Mouse (Mus musculus) testis, adult 2 months (tissue): ENCODE data around the gene Rsph3a. TPM values are rescaled to one million over a fixed set of nuclear protein-coding genes. Genes with fewer than 3 reads are reported as not detected.
A peak's percentile ranks its signal among the peaks of the same experiment; 100 is the strongest.
"Not testable (repeated sequence)": the region's sequence is repeated elsewhere in the genome, so short reads cannot be mapped to it uniquely, and the experiment has no call there.

Experiments
- H3K27ac ChIP-seq: fragments of 200-500 bp; 2 replicates; pipeline ENCODE4 v1.5.1; 2012; ENCODE audit warnings: low read depth, low read length; ENCODE audit not compliant: control insufficient read depth, insufficient read depth
- H3K27me3 ChIP-seq: fragments of 200-500 bp; 2 replicates; pipeline ENCODE4 v1.6.1; 2012; ENCODE audit warnings: mild to moderate bottlenecking, low read length, moderate library complexity; ENCODE audit not compliant: control insufficient read depth, insufficient read depth
- H3K36me3 ChIP-seq: fragments of 200-500 bp; 2 replicates; pipeline ENCODE4 v1.6.1; 2012; ENCODE audit warnings: mild to moderate bottlenecking, low read length; ENCODE audit not compliant: control insufficient read depth, insufficient read depth
- H3K4me1 ChIP-seq: fragments of 200-500 bp; 2 replicates; pipeline ENCODE4 v1.6.1; 2012; ENCODE audit warnings: low read length; ENCODE audit not compliant: control insufficient read depth, insufficient read depth
- H3K4me3 ChIP-seq: fragments of 200-500 bp; 2 replicates; pipeline ENCODE4 v1.5.1; 2012; ENCODE audit warnings: low read depth, mild to moderate bottlenecking, low read length, moderate library complexity, mixed read lengths; ENCODE audit not compliant: control insufficient read depth
- CTCF ChIP-seq: fragments of 200-500 bp; IDR thresholded peaks from 2 replicates; pipeline ENCODE4 v1.5.1; 2012; ENCODE audit warnings: low read depth, mild to moderate bottlenecking, inconsistent platforms, low read length, moderate library complexity; ENCODE audit not compliant: control insufficient read depth, insufficient read depth, insufficient replicate concordance
- POLR2A ChIP-seq: fragments of 200-500 bp; IDR thresholded peaks from 2 replicates; pipeline ENCODE4 v1.6.1; 2012; ENCODE audit warnings: low read depth, mild to moderate bottlenecking, inconsistent platforms, low read length, moderate library complexity; ENCODE audit not compliant: control insufficient read depth
- polyA plus RNA-seq: library from polyadenylated mRNA; depleted of rRNA; stranded (reverse); fragments of >200 nt; gene quantifications from 2 replicates; pipeline ENCODE4 v1.2.3, GENCODE M21; 2012

The Rsph3a gene
- polyA plus RNA-seq, 1 experiment: 702 TPM

DNA sequence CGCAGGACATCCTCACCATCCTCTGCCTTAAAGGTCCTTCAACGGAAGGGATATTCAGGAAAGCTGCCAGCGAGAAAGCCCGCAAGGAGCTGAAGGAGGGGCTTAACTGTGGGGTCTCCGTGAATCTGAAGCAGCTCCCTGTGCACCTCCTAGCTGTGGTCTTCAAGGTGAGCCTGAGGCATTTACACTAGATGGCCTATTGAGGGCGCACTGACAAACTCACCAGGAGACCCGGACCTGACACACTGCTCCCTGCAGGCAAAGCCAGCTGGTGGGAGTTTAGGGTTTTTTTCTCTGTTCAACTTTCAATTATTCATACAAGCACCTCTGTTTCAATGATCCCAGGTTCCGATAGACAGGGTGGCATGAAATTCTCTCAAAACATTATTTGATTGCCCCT is 16.1 kb upstream of the Rsph3a start:
- no peaks in the 10 kb centered on the region for H3K27me3 ChIP-seq
- no peak overlapping the region; the same call in 1 of the 2 replicates for H3K4me3 ChIP-seq
- no peak overlapping the region for H3K27ac ChIP-seq
- peaks cover 6% of the 10 kb centered on the region for H3K4me1 ChIP-seq
- H3K36me3 ChIP-seq: no peaks in the 10 kb centered on the region
- TF ChIP-seq CTCF (peak; percentile 57; the same call in 1 of the 2 replicates), POLR2A (no peak)

DNA sequence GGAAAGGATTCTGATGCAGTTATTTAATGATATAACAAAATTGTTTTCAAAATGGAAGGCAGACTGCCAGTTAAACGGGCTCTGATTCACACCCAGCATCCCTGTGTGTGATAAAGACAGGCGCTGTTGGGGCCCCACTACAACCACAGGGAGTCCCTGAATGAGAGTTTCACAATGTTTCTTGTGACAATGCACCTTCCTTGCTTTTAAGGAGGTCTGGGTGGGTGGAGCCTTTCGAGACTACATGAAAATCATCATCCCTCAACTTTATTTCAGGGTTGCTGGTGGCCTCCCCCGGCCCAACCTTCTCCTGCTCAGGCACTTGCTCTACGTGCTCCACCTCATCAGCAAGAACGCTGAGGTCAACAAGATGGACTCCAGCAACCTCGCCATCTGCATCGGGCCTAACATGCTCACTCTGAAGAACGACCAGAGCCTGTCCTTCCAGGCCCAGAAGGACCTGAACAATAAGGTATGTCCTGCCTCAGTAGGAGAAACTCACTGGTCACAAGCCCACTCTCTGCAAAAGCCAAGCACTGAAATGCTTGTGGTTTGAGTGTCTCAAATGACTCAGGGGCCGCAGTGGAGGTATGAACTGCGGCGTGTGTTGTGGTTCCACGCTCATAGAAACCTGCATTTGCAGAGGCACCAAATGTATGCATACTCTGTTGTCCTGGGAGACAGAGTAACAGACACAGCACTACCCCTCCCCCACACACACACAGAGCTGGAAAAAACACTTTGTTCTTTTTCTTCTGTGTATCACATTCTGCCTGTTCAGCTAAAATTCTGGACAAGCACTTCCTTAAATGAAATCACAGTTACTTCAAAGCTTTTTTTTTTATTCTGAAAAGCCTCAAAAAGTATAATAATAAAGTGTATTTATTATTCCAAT is 14.1 kb upstream of the Rsph3a start:
- no peak overlapping the region for H3K4me3 ChIP-seq
- TF ChIP-seq CTCF (no peak), POLR2A (no peak)
- H3K27me3 ChIP-seq: no peaks in the 10 kb centered on the region
- no peaks in the 10 kb centered on the region for H3K36me3 ChIP-seq
- peaks cover 6% of the 10 kb centered on the region for H3K4me1 ChIP-seq
- H3K27ac ChIP-seq: no peak overlapping the region

DNA sequence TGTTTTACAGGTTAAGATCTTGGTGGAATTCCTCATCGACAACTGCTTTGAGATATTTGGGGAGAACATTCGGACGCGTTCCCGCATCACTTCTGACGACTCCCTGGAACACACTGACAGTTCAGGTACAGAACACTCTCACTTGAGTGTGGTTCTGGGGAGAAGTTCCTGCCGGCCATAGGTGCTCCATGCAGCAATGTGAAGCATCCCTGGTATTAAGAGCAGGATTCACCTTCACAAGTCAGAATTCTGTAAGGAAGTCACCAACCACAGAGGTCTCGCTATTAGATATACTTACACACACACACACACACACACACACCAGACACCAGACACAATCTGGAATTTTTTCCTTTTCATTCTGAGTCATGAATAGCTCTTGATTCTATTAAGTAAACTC is 13.3 kb upstream of the Rsph3a start:
- H3K4me3 ChIP-seq, H3K4me1 ChIP-seq, H3K36me3 ChIP-seq, H3K27me3 ChIP-seq, H3K27ac ChIP-seq: not testable (repeated sequence)

DNA sequence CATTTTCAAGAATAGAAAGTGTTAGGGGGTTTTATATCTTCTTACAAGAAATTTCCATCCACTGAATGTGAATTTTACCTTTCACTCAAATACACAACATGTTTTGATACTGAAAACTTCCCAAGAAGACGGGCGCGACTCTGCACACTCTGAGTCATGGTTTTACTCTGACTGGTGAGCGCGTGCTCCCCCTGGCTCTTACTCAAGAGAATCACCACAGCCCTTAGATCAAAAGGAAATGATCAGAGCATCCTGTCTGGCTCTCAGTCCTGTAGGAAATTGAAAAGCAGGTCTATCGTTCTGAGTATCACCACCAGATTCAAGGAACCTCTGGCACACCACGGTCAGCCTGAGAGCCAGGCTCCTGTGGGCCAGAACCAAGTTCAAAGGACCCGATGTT is 5.8 kb upstream of the Rsph3a start:
- no peaks in the 10 kb centered on the region for H3K4me1 ChIP-seq
- H3K36me3 ChIP-seq: no peaks in the 10 kb centered on the region
- no peak overlapping the region for H3K27ac ChIP-seq
- TF ChIP-seq POLR2A (no peak), CTCF (0 out of 2 replicates have a peak, but pooled peaks have one; percentile 6)
- no peaks in the 10 kb centered on the region for H3K27me3 ChIP-seq
- H3K4me3 ChIP-seq: no peak overlapping the region

DNA sequence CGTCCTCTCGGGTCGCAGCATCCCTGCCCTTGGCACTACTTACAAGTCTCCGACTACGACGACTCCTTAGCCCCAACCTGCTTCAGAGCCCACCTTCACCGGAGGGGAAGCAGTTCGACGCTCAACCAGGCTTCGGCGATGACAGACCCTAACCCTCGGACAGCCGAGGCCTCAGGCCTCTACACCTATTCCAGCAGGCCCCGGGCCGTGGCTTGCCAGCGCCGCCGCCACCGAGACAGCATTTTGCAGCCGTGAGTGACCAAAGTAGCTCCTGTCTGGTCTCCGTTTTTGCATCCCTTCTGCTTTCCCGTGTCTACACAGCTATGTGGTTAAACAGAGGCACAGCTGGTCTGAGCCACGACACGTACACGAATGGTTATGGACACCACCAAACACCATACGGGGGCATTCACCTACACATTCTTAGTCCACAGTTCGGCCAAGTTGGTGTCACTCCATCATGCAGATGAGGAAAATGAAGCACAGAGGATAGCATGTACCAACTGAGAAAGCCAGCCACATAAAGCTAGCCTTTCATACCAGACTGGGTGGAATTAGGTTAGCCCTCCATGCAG is 726 bp downstream of the Rsph3a start:
- not testable (repeated sequence) for H3K36me3 ChIP-seq, H3K27me3 ChIP-seq, H3K4me1 ChIP-seq
- Histone ChIP-seq H3K27ac (peak overlapping the region; percentile 90), H3K4me3 (peak overlapping the region; percentile 85)

DNA sequence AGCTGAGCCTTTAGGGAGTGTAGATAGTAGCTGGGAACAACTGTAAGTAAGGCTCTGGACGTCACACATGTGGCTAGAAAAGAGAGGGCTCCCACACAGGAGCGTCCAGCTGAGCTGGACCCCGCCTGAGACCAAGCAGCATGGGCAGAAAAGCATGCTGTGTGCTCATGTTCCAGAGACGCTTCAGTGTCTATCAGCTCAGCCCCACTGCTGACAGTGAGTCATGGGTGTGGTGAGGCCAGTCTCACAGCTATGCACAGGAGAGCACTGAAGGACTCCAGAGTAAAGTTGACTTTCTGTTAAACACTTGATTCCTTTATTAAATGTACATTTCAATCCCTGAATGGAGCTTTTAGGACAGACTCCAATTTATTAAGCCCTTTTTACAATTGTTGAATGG is 5.9 kb downstream of the Rsph3a start:
- not testable (repeated sequence) for H3K36me3 ChIP-seq, H3K4me3 ChIP-seq, H3K4me1 ChIP-seq, H3K27ac ChIP-seq, H3K27me3 ChIP-seq

DNA sequence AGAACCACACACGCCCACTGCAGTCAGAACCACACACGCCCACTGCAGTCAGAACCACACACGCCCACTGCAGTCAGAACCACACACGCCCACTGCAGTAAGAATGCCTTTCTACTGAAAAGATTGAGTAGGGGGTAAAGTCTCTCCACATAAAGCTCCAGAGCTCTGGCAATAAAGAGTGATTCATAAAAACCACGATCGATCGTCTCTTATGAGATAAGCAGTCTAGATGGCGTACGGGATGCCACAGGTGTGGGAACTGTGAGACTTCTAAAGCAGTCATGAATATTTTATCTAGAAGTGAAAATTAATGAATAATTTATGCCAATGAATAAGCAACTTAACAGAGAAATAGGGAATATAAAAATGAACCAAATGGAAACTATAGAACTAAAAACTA is 11.8 kb downstream of the Rsph3a start:
- not testable (repeated sequence) for H3K27ac ChIP-seq, H3K4me3 ChIP-seq, H3K27me3 ChIP-seq, H3K36me3 ChIP-seq, H3K4me1 ChIP-seq

DNA sequence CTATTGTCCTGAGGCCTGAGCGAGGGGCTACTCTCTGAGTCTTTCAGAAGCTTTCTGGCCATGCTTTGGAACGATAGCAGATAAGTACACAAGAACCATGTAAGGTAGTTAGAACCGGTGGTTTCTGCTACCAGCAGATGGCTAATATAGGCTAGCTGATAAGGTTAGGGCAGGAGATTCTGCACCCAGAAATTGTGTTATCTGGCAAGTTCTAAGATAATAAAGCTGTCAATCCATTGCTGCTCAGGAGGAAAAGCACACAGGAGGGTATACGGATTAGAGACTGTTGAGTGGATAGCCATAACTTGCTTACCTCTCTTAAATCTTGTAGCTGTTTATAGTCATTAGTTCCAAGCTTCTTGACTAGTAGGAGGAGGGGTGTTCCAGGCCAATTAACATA is 17.9 kb downstream of the Rsph3a start:
- not testable (repeated sequence) for H3K4me3 ChIP-seq, H3K36me3 ChIP-seq, H3K4me1 ChIP-seq, H3K27ac ChIP-seq, H3K27me3 ChIP-seq

DNA sequence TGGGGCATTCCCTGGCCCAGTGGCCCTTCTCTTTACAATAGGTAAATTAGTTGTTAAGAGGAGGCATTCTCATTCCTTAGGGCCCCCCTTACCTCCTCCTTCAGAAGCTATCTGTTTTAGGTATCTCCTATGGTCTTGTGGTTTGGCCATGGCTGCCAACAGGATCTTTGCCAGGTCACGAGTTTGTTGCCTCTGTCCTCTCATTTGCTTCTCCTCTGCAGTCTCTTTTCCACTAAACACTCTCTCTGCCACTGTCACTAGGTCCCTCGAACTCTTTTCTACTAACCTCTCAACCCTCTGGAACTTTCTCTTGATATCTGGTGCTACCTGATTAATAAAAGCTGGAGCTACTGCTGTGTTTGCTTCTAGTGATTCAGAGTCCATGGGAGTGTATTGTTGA is 19.0 kb downstream of the Rsph3a start:
- H3K4me3 ChIP-seq, H3K36me3 ChIP-seq, H3K27ac ChIP-seq, H3K27me3 ChIP-seq, H3K4me1 ChIP-seq: not testable (repeated sequence)

DNA sequence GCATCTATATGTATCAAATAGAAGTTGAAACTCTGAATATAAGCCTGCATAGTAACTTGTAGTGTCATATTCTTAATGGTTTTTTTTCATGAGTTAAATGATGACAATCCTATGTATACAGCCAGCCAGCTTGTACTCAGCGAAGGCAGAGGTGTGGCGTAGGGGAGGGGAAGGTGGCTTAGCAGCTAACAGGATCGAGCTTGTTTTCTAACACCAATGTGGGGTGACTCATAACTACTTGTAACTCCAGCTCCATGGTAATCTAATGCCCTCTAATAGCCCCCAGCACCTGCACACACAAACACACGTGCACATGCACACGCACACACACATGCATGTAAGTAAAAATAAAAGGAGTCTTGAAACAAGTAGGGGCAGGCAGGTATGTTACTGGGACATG is 23.1 kb downstream of the Rsph3a start:
- H3K27me3 ChIP-seq, H3K36me3 ChIP-seq, H3K4me3 ChIP-seq, H3K27ac ChIP-seq, H3K4me1 ChIP-seq: not testable (repeated sequence)

DNA sequence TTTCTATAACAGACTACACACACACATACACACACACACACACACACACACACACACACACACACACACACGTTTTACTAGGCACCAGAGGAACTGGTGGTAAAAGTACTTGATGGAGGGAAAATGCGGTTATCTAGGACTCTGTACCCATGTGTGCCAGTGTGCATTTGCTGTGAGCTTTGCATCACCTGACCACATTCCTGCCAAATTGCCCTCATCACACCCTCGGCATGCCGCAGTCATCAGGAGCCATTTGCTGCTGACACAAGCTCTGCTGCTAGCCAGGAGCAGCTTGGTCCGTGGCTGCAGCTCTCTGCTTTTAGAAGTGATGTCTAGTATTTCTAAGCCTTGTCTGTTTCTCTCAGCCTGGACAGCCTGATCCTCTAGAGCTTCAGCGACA is 24.4 kb downstream of the Rsph3a start:
- H3K36me3 ChIP-seq, H3K27ac ChIP-seq, H3K4me1 ChIP-seq, H3K4me3 ChIP-seq, H3K27me3 ChIP-seq: not testable (repeated sequence)
